Mouse (Mus musculus) duodenum, adult 2 months (tissue): ENCODE results near the gene Fgf6. TPM values are rescaled to one million over a fixed set of nuclear protein-coding genes. Genes with fewer than 3 reads are reported as not detected.

ENCODE experiments used
- polyA plus RNA-seq: library from polyadenylated mRNA; depleted of rRNA; stranded (reverse); fragments of >200 nt; gene quantifications from 2 replicates; pipeline ENCODE4 v1.2.3, GENCODE M21; 2012; ENCODE audit warnings: low replicate concordance; rRNA removed

Gene Fgf6
- not detected in 2 replicates for polyA plus RNA-seq

GRCm38 (mm10) chr6:127014906-127015770 lies at the start of gene Fgf6:
Gene Fgf6 (plus strand): TSS chr6:127015586.

GRCm38 (mm10) chr6:127072817-127073216 lies 57.4 kb downstream of the Fgf6 start, which contains the start of gene Fgf23:
Gene Fgf23 (plus strand): TSS chr6:127072902.

Other genes with a start within 250 kb of the Fgf6 start
- gene Ndufa9, start 166.4 kb upstream of the Fgf6 start, polyA plus RNA-seq: 72.8 and 103 TPM in 2 replicates
- gene Akap3, start 162.5 kb upstream of the Fgf6 start, polyA plus RNA-seq: not detected in 2 replicates
- 0.07 and 0.09 TPM in 2 replicates for gene Dyrk4, start 93.7 kb upstream of the Fgf6 start, polyA plus RNA-seq
- 2.4 and 3.6 TPM in 2 replicates for gene Rad51ap1, start 76.0 kb upstream of the Fgf6 start, polyA plus RNA-seq
- gene D6Wsu163e, start 75.6 kb upstream of the Fgf6 start, polyA plus RNA-seq: 0.97 and 0.99 TPM in 2 replicates
- 0.11 TPM in 1 of 2 replicates, not detected in the other for gene Fgf23, start 57.3 kb downstream of the Fgf6 start, polyA plus RNA-seq
- 1.2 and 1.4 TPM in 2 replicates for gene Tigar, start 94.0 kb downstream of the Fgf6 start, polyA plus RNA-seq
- 13.1 and 31.2 TPM in 2 replicates for gene Ccnd2, start 136.6 kb downstream of the Fgf6 start, polyA plus RNA-seq